Mouse (Mus musculus): ENCODE measurements around the gene Nmt1. TPM values are rescaled to one million over a fixed set of nuclear protein-coding genes. Genes with fewer than 3 reads are reported as not detected.

Gene Nmt1
- polyA plus RNA-seq, 1 experiment from 2014 or later, result 32.4 TPM

GRCm38 (mm10) chr11:103007001-103007340 is 21.0 kb upstream of the Nmt1 start:
- WGBS, result 82% methylated on average over 6 of the region's 6 CpGs
- ATAC-seq (ENCODE audit: low FRiP score, low read depth), result no peak

GRCm38 (mm10) chr11:103008558-103008957 is 19.4 kb upstream of the Nmt1 start:
- no peak overlapping the region for H3K9ac ChIP-seq
- peaks cover 16% of the 10 kb centered on the region for H3K4me1 ChIP-seq (replicated peaks)
- H3K4me3 ChIP-seq, result no peak overlapping the region
- WGBS, result 85% methylated on average over 7 of the region's 7 CpGs
- no peak overlapping the region for H3K27ac ChIP-seq (replicated peaks)
- peaks cover 7% of the 10 kb centered on the region; the same call in 1 of the 2 replicates for H3K36me3 ChIP-seq
- H3K4me2 ChIP-seq, result no peak overlapping the region
- H3K27me3 ChIP-seq, result no peaks in the 10 kb centered on the region
- H3K9me3 ChIP-seq, result no peaks in the 10 kb centered on the region
- no peak for ATAC-seq (ENCODE audit: low FRiP score, low read depth)

More at GRCm38 (mm10) chr11:103007001-103007340, 21.0 kb upstream of the Nmt1 start:
- Histone ChIP-seq H3K4me1 (replicated peaks) (peaks cover 22% of the 10 kb centered on the region), H3K4me2 (no peak overlapping the region), H3K27me3 (no peaks in the 10 kb centered on the region), H3K9me3 (no peaks in the 10 kb centered on the region), H3K9ac (no peak overlapping the region), H3K4me3 (no peak overlapping the region), H3K36me3 (no peaks in the 10 kb centered on the region), H3K27ac (replicated peaks) (no peak overlapping the region)

GRCm38 (mm10) chr11:103009208-103009607 is 18.8 kb upstream of the Nmt1 start:
- no peaks in the 10 kb centered on the region for H3K9me3 ChIP-seq
- H3K9ac ChIP-seq, result no peak overlapping the region
- H3K4me3 ChIP-seq, result no peak overlapping the region
- H3K4me2 ChIP-seq, result no peak overlapping the region
- H3K4me1 ChIP-seq (replicated peaks), result peaks cover 14% of the 10 kb centered on the region
- H3K27me3 ChIP-seq, result no peaks in the 10 kb centered on the region
- ATAC-seq (ENCODE audit: low FRiP score, low read depth), result no peak
- H3K36me3 ChIP-seq, result peaks cover 7% of the 10 kb centered on the region; the same call in 1 of the 2 replicates
- 93% methylated on average over 8 of the region's 8 CpGs for WGBS
- H3K27ac ChIP-seq (replicated peaks), result no peak overlapping the region

DNA sequence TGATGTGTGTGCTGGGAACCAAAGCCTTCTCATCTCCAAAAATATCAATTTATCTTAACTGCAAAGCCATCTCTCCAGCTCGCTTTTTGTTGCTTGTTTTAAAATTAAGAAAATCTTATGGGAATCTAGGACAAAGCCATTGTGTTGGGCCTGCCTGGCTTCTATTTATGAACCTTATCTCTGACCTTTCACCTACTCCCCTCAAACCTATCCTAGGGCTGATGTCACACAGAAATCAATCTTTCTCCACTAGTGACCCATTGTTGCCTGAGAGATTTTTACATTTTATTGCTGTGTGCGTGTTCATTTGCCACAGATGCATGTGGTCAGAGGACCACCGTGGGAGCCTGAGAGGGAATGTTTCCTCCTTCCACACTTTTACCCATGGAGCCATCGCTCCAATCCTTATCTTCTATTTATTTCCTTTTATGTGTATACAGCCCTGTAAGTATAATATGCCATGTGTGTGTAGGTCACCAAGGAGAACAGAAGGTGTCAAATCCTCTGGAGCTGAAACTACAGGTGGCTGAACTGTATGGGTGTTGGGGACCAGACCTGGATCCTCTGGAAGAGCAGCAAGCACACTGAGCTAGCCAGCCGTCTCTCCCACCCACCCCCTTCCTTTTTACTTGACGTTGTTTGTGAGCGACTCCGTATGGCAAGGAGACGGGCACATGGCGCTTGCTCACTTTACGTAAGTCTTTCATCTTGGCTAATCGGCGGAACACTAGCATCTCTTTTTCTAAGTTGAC is 17.4 kb upstream of the Nmt1 start:
- Histone ChIP-seq H3K9me3 (no peaks in the 10 kb centered on the region), H3K27me3 (no peaks in the 10 kb centered on the region), H3K36me3 (peaks cover 7% of the 10 kb centered on the region; the same call in 1 of the 2 replicates), H3K9ac (no peak overlapping the region), H3K27ac (replicated peaks) (no peak overlapping the region), H3K4me1 (replicated peaks) (peaks cover 26% of the 10 kb centered on the region), H3K4me2 (no peak overlapping the region), H3K4me3 (no peak overlapping the region)
- WGBS, result 87% methylated on average over 13 of the region's 13 CpGs
- ATAC-seq (ENCODE audit: low FRiP score, low read depth), result no peak

- Histone ChIP-seq H3K27me3 (no peaks in the 10 kb centered on the region), H3K36me3 (peaks cover 7% of the 10 kb centered on the region; the same call in 1 of the 2 replicates), H3K27ac (replicated peaks) (no peak overlapping the region), H3K4me1 (replicated peaks) (peaks cover 31% of the 10 kb centered on the region), H3K9ac (no peak overlapping the region), H3K9me3 (no peaks in the 10 kb centered on the region), H3K4me3 (no peak overlapping the region), H3K4me2 (no peak overlapping the region)
- 90% methylated on average over 2 of the region's 2 CpGs for WGBS
- no peak for ATAC-seq (ENCODE audit: low FRiP score, low read depth)
Measured at GRCm38 (mm10) chr11:103011206-103011497, 16.8 kb upstream of the Nmt1 start.

DNA sequence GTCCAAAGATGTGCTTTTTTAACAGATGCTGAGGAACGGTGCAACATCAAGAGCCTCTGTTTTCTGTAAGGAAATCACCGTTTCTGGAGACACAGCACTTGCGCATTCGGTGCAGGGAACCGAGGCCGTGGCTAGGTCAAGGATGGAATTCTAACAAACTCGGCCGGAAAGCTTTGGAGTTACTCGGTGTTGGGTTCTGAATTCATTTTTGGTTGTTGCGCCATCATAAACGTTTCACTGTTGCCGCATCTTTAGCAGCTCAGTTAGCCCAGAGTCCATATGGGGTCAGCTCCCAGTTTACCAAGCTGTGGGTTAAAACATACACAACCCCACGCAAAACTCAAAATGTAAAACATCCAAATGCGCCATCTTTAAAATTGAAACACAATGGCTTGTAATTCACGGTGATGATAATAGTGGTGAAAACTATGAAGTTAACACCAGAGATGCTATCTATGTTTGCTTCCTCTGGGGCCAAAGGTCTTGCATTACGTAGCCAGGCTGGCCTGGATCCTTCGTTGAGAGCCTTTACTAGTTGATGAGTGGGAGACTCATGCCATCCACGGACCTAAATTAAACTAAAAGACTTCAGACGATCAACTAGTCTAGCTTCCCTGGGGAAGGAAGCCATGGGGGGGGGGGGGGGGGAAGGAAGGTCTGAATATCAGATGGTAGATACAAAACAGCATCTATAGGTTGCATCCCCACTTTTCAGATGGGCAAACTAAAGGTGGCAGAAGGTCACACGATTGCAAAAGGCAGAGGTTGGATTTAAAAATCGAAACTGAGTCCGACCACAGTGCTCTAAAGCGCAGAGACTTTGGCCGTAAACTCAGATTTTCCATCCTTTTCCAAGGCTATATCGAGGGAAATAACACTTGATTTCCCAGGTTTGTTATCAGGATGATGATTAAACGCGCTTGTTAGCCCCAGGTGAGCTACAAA is 11.8 kb upstream of the Nmt1 start:
- no peak for ATAC-seq (ENCODE audit: low FRiP score, low read depth)
- no peaks in the 10 kb centered on the region for H3K9me3 ChIP-seq
- peak overlapping the region; percentile 93 for H3K27ac ChIP-seq (replicated peaks)
- no peaks in the 10 kb centered on the region for H3K27me3 ChIP-seq
- H3K4me3 ChIP-seq, result peak overlapping the region; percentile 92
- peak overlapping the region; percentile 87 for H3K9ac ChIP-seq
- H3K36me3 ChIP-seq, result peaks cover 7% of the 10 kb centered on the region; the same call in 1 of the 2 replicates
- peaks cover 18% of the 10 kb centered on the region for H3K4me1 ChIP-seq (replicated peaks)
- peak overlapping the region; percentile 71 for H3K4me2 ChIP-seq
- WGBS, result 47% methylated on average over 27 of the region's 27 CpGs

- H3K4me3 ChIP-seq, result peak overlapping the region; percentile 92
- peak overlapping the region; percentile 87 for H3K9ac ChIP-seq
- WGBS, result 0% methylated on average over 40 of the region's 41 CpGs
- H3K9me3 ChIP-seq, result no peaks in the 10 kb centered on the region
- H3K36me3 ChIP-seq, result peaks cover 7% of the 10 kb centered on the region; the same call in 1 of the 2 replicates
- peak; percentile 97 for ATAC-seq (ENCODE audit: low FRiP score, low read depth)
- peaks cover 18% of the 10 kb centered on the region for H3K4me1 ChIP-seq (replicated peaks)
- H3K27ac ChIP-seq (replicated peaks), result peak overlapping the region; percentile 93
- H3K27me3 ChIP-seq, result no peaks in the 10 kb centered on the region
- peak overlapping the region; percentile 71 for H3K4me2 ChIP-seq
Measured at GRCm38 (mm10) chr11:103016930-103017329, 11.1 kb upstream of the Nmt1 start.

DNA sequence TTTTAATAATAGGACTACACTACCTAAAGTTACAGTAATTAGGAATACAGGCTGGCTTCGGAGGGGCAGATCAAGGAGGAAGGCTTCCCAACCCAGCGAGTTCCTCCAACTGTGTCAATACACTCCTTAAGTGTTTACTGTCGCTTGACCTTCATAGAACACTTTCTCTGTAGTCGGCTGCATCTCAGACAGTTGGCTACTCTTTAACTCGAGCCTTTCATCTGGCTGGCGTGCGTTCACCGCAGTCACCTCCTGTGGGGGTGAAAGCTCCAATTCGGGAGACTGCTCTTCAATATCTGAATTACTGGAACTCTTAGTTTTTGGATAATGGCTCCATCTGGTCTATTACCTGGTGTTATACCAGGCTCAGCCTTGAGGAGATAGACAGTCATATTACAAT is 10.3 kb upstream of the Nmt1 start:
- H3K4me1 ChIP-seq (replicated peaks), result peaks cover 18% of the 10 kb centered on the region
- H3K27ac ChIP-seq (replicated peaks), result no peak overlapping the region
- no peak overlapping the region for H3K9ac ChIP-seq
- no peaks in the 10 kb centered on the region for H3K9me3 ChIP-seq
- ATAC-seq (ENCODE audit: low FRiP score, low read depth), result no peak
- H3K27me3 ChIP-seq, result no peaks in the 10 kb centered on the region
- no peak overlapping the region for H3K4me2 ChIP-seq
- H3K36me3 ChIP-seq, result peaks cover 5% of the 10 kb centered on the region; the same call in 1 of the 2 replicates
- 58% methylated on average over 9 of the region's 9 CpGs for WGBS
- no peak overlapping the region for H3K4me3 ChIP-seq

GRCm38 (mm10) chr11:103018860-103019259 is 9.1 kb upstream of the Nmt1 start:
- Histone ChIP-seq H3K4me3 (no peak overlapping the region), H3K36me3 (no peaks in the 10 kb centered on the region), H3K27me3 (no peaks in the 10 kb centered on the region), H3K4me2 (no peak overlapping the region), H3K4me1 (replicated peaks) (peaks cover 18% of the 10 kb centered on the region), H3K9me3 (no peaks in the 10 kb centered on the region), H3K9ac (no peak overlapping the region), H3K27ac (replicated peaks) (no peak overlapping the region)
- 77% methylated on average over 6 of the region's 6 CpGs for WGBS
- no peak for ATAC-seq (ENCODE audit: low FRiP score, low read depth)

GRCm38 (mm10) chr11:103019325-103019724 is 8.7 kb upstream of the Nmt1 start:
- Histone ChIP-seq H3K4me3 (no peak overlapping the region), H3K27ac (replicated peaks) (no peak overlapping the region), H3K4me1 (replicated peaks) (peaks cover 18% of the 10 kb centered on the region), H3K9ac (no peak overlapping the region), H3K36me3 (no peaks in the 10 kb centered on the region), H3K27me3 (no peaks in the 10 kb centered on the region), H3K4me2 (no peak overlapping the region), H3K9me3 (no peaks in the 10 kb centered on the region)
- ATAC-seq (ENCODE audit: low FRiP score, low read depth), result no peak
- WGBS, result 94% methylated on average over 7 of the region's 7 CpGs

GRCm38 (mm10) chr11:103020713-103021335 is 7.2 kb upstream of the Nmt1 start:
- Histone ChIP-seq H3K27me3 (no peaks in the 10 kb centered on the region), H3K4me2 (no peak overlapping the region), H3K9me3 (no peaks in the 10 kb centered on the region), H3K36me3 (no peaks in the 10 kb centered on the region; the same call in 1 of the 2 replicates), H3K4me3 (no peak overlapping the region), H3K4me1 (replicated peaks) (peaks cover 5% of the 10 kb centered on the region), H3K9ac (no peak overlapping the region), H3K27ac (replicated peaks) (no peak overlapping the region)
- 77% methylated on average over 3 of the region's 3 CpGs for WGBS
- no peak for ATAC-seq (ENCODE audit: low FRiP score, low read depth)

- Histone ChIP-seq H3K9me3 (no peaks in the 10 kb centered on the region), H3K4me3 (no peak overlapping the region), H3K36me3 (no peaks in the 10 kb centered on the region; the same call in 1 of the 2 replicates), H3K4me1 (replicated peaks) (peaks cover 13% of the 10 kb centered on the region), H3K4me2 (no peak overlapping the region), H3K27me3 (no peaks in the 10 kb centered on the region), H3K9ac (no peak overlapping the region), H3K27ac (replicated peaks) (no peak overlapping the region)
- ATAC-seq (ENCODE audit: low FRiP score, low read depth), result no peak
- 83% methylated on average over 3 of the region's 3 CpGs for WGBS
Measured at GRCm38 (mm10) chr11:103023974-103024373, 4.0 kb upstream of the Nmt1 start.
